Mouse (Mus musculus): ENCODE results near the gene Fam173a.
"Not testable (repeated sequence)": the region's sequence is repeated elsewhere in the genome, so short reads cannot be mapped to it uniquely, and the experiment has no call there.

Gene Fam173a

DNA sequence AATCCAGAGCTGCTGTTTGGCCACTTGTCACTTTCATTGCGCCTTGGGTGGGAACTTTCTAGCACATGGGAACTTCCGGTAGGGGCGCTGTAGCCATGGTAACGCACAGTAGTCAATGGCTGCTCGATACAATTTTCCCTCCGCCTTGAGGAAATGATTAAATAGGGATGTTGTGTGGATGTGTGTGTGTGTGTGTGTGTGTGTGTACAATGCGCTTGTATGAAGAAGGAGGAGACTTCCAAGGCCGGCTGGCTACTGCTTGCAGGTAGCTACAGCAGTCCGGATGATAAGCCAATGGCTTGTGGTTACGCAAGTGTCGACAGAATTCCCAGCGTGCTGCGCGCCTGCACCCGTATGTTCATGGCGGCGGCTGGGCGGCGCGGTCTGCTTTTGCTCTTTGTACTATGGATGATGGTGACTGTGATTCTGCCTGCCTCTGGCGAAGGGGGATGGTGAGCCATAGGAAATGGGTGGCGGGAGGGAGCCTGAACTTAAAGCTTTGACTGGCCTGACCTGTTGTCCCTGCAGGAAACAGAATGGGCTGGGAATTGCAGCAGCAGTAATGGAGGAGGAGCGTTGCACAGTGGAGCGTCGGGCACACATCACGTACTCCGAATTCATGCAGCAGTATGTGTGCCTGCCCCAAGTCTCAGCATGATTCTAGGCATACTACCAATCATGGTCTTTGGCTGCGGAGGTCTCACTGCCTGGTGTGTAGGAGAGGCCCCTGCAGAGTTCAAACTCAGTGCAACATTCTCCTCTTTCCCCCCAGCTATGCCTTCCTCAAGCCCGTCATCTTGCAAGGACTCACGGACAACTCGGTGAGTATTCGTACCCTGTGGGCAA lies 36.2 kb upstream of the Fam173a start, which contains the start of gene Jmjd8:
Gene Jmjd8 (plus strand): TSS at position 156 of the 846 bp plus-strand sequence.
- peak; percentile 83 for DNase-seq

GRCm38 (mm10) chr17:25828223-25828594 lies 35.5 kb upstream of the Fam173a start:
- DNase-seq: no peak

DNA sequence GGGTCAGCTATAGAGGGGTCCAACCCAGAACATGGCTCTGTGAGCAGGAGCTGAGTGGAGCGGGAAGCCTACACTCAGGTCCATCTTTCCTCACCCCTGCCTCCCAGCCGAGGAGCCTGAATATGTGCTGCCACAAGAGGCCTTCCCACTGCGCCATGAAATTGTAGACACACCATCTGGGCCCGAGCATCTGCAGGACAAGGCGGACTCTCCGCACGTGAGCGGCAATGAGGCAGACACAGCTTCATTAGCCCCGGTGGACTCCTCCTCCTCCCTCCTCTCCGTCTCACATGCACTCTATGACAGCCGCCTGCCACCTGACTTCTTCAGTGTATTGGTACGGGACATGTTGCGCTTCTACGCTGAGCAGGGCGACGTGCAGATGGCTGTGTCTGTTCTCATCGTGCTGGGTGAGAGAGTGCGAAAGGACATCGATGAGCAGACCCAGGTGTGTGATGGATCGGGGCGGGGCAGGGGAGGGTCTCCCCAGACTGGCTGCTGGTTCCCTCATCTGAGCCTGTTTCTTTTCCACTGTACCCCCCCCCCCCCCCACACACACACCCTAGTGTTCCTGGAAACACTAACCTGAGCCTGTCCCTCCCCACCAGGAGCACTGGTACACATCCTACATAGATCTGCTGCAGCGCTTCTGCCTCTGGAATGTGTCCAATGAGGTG lies 35.0 kb upstream of the Fam173a start:
- no peak for DNase-seq

- no peak for DNase-seq
Observed at GRCm38 (mm10) chr17:25827011-25827410, 34.3 kb upstream of the Fam173a start.

DNA sequence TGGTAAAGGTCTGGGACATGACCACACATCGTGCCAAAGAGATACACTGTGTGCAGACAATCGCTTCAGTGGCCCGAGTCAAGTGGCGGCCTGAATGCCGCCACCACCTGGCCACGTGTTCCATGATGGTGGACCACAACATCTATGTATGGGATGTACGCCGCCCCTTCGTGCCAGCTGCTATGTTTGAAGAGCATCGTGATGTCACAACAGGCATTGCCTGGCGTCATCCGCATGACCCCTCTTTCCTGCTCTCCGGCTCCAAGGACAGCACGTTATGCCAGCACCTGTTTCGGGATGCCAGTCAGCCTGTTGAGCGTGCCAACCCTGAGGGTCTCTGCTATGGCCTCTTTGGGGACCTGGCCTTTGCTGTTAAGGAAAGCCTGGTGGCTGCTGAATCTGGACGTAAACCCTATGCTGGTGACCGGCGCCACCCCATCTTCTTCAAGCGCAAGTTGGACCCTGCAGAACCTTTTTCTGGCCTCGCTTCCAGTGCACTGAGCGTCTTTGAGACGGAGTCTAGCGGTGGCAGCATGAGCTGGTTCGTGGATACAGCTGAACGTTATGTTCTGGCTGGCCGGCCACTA lies 33.4 kb upstream of the Fam173a start:
- DNase-seq: no peak

- no peak for DNase-seq
Observed at GRCm38 (mm10) chr17:25825311-25825710, 32.6 kb upstream of the Fam173a start.

GRCm38 (mm10) chr17:25824362-25825142 lies 31.9 kb upstream of the Fam173a start:
- no peak for DNase-seq

- peak; percentile 78 for DNase-seq
Observed at GRCm38 (mm10) chr17:25823452-25823851, 30.8 kb upstream of the Fam173a start, which contains the start of gene Wdr24. Gene Wdr24 (plus strand): TSS chr17:25823627.

DNA sequence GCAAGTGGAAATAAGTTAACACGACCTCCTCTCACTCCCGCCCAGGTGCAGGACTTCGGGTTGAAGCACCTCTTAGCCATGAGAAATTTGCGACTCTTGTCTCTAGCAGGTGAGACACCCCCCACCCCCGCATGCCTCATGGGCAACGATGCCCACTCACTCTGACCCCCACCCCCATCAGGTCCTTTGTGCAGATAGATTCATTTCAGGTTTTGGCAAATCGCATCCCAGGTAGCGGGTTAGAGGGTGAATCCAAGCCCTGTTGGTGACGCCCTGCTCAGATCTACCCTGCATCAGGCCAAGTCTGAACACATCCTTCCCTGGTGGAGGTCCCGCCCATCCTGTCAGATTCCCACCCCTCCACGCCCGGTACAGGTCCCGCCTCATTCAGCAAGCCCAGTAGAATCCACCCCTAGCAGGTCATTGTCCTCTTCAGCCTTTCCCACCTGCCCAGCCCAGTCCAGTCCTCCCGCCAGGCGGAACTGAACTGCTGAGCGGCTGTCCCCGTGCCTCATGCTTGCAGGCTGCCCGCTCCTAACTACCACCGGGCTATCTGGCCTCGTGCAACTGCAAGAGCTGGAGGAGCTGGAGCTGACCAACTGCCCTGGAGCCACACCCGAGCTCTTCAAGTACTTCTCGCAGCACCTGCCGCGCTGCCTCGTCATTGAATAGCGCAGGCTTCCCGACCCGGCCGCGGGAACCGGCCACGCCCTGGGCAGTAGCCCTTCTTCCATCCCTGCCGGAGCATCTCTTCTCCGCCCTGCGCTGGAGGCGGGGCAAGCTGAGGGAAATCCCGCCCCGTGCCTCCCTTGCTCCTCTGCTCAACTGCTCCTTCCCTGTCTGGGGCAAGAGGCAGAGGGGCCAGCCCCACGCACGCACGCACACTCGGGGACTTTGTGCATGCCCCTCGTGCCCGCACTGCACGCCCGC lies 26.4 kb upstream of the Fam173a start:
- DNase-seq: no peak

GRCm38 (mm10) chr17:25817662-25818061 lies 25.0 kb upstream of the Fam173a start:
- DNase-seq: no peak

DNA sequence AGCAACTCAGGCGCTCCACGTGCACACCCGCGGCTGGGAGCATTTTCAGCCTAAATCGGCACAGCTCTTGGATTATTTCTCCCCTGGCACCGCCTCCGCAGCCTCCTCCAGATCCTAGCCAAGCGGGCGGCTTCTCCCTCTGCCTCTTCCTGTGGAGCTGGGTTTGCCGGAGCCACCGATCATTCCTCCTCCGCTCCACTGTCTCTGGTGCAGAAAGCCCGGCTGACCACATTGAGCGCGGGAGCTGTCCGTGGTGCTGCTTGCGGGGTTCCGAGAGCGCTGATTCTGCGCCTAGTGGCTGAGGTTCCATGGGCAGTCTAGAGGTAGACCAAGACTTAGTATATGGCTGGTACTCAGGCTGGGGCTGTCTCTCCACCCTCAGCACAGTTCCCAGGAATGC lies 20.8 kb upstream of the Fam173a start:
- peak; percentile 93 for DNase-seq

- DNase-seq: no peak
Observed at GRCm38 (mm10) chr17:25810890-25811289, 18.2 kb upstream of the Fam173a start.

DNA sequence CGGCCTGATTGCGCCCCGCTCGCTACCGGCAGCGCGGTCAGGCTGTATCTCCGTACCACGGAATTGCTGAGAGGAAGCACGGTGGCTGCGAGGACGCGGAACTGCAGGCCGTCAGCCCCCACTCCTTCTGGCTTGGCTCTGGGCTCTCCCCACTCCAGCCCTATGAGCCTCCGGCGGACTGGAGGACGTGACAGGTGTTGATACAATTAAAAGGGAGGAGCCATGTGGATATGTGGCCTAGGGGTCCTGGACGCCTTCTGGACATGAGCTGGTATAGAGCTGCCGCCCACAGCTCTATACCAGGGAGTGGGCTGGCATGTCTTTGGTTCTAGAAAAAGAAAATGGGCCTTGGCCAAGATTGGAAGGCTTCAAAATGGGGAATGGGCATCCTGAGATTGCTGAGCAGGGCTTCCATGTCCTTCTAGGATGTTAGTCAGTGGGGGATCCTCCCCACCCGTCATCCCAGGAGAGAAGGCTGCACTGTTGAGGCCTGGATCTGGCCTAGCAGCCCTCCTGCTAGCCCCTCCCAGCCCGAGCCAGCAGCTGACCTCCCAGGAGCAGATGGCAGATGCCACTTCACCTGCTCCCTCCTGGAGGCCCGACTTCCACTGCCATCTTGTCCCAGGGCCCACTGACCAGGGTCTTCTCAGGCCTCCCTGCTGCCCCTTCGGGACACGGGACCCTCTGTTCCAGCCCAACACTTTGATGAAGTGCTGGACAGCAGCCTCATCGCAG lies 17.1 kb upstream of the Fam173a start:
- no peak for DNase-seq

DNA sequence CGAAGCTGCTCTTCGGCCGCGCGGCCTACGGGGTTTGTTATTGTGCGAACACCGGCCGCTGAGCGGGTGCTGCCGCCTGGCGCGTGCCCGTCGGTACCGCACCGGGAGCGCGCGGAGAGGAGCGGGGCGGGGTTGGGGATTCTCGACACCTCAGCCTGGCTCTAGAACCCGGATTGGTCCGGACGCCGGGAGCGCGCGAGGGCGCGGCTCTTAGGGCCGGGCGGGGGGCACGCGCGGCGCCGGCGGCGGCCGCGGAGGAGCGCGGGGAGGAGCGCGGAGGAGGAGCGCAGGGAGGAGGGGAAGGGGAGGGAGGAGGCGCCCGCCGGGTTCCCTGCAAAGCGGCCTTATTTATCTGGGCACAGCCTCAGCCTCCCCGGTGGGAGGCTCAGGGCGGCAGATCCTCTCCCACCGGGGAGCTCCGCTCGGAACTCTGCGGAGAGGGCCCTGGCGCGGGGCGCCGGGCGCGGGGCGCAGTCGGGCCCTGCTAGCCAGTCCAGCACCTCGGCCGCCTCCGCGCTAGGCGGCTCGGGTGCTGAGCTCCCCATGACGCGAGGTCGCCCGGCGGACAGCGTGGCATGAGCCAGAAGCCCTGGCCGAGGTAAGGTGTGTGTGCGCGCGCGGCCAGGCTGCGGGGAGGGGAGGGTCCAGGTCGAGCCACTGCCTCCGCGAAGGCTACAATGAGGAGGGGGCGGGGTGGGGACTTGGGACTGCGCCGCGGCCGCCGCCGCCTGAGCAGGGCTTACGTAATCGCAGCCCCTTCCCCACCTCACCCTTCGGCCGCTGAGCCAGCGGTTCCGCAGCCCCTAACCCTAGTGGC lies 16.3 kb upstream of the Fam173a start, which contains the start of gene Fbxl16:
Gene Fbxl16 (plus strand): TSS at position 297 of the 817 bp plus-strand sequence.
- peak; percentile 60 for DNase-seq

GRCm38 (mm10) chr17:25808028-25808427 lies 15.3 kb upstream of the Fam173a start:
- DNase-seq: no peak

DNA sequence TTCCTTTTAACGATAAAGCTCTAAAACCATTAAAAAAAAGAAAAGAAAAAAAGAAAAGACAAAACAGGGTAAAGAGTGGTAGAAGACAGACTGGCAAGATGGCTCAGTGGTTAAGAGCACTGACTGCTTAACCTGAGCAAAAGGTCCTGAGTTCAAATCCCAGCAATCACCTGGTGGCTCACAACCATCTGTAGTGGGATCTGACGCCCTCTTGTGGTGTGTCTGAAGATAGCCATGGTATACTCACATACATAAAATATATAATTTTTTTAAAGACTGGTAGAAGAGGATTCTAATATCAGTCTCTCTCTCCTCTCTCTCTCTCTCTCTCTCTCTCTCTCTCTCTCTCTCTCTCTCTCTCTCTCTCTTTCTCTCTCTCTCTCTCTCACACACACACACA lies 14.8 kb upstream of the Fam173a start:
- not testable (repeated sequence) for DNase-seq

- no peak for DNase-seq
Observed at GRCm38 (mm10) chr17:25806507-25806906, 13.8 kb upstream of the Fam173a start.

GRCm38 (mm10) chr17:25802825-25803517 lies 10.3 kb upstream of the Fam173a start:
- no peak for DNase-seq

DNA sequence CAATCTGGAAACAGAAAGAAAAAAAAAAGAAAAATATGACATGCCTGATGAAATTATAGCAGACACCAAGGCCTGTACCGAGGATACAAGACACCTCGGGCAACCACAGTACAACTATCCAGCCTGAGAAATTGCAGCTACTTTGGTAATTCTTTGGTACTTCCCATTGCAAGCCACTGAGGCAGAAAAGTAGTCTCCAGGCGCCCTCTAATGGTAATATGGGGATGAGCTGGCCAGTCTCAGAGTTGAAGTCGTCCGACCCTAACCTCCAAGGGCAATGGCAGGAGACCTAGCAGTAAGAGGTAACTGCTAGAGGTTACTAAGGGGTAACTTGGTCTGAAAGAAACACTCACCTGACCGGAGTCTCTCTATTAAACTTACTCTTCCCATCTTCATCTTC lies 8.3 kb upstream of the Fam173a start:
- DNase-seq: peak; percentile 73

Data from thymus, postnatal 4 days (tissue).